Mouse (Mus musculus) kidney, postnatal 36 days (tissue): ENCODE results near the gene Kazald1.
"Not testable (repeated sequence)": the region's sequence is repeated elsewhere in the genome, so short reads cannot be mapped to it uniquely, and the experiment has no call there.

Experiments used
- DNase-seq, 2 experiments: peaks; one replicate each; pipeline ENCODE4 v3.0.0; 2021 to 2022; ENCODE audit warnings: mixed read lengths in 2 of 2

Kazald1 gene

GRCm38 (mm10) chr19:45074580-45075322, at the start of gene Kazald1:
Gene Kazald1, plus strand, starts transcription at chr19:45075241.
- peak; percentile 94 to 97 for DNase-seq

GRCm38 (mm10) chr19:45025937-45026568, 49.0 kb upstream of the Kazald1 start:
- DNase-seq = no peak

- no peak for DNase-seq
Observed at GRCm38 (mm10) chr19:45026958-45027670, 47.9 kb upstream of the Kazald1 start.

GRCm38 (mm10) chr19:45027848-45028247, 47.2 kb upstream of the Kazald1 start:
- DNase-seq = no peak

- DNase-seq = no peak
Observed at GRCm38 (mm10) chr19:45028746-45029145, 46.3 kb upstream of the Kazald1 start.

GRCm38 (mm10) chr19:45029571-45029970, 45.5 kb upstream of the Kazald1 start:
- DNase-seq = no peak

- peak; percentile 62 to 87 for DNase-seq
Observed at GRCm38 (mm10) chr19:45030111-45030510, 44.9 kb upstream of the Kazald1 start.

GRCm38 (mm10) chr19:45030746-45031693, 44.0 kb upstream of the Kazald1 start:
- peak; percentile 89 to 91 for DNase-seq

GRCm38 (mm10) chr19:45031780-45032179, 43.3 kb upstream of the Kazald1 start:
- peak; percentile 81 to 87 for DNase-seq

GRCm38 (mm10) chr19:45032570-45033332, 42.3 kb upstream of the Kazald1 start:
- peak in 1 of 2 experiments; percentile 49 for DNase-seq

GRCm38 (mm10) chr19:45036867-45037266, 38.2 kb upstream of the Kazald1 start:
- peak in 1 of 2 experiments; percentile 81 for DNase-seq

GRCm38 (mm10) chr19:45038198-45038597, 36.8 kb upstream of the Kazald1 start:
- DNase-seq = not testable (repeated sequence)

- DNase-seq = no peak
Observed at GRCm38 (mm10) chr19:45040214-45040613, 34.8 kb upstream of the Kazald1 start.

GRCm38 (mm10) chr19:45044389-45044927, 30.6 kb upstream of the Kazald1 start:
- no peak for DNase-seq

GRCm38 (mm10) chr19:45045236-45045635, 29.8 kb upstream of the Kazald1 start:
- DNase-seq = no peak

- DNase-seq = no peak
Observed at GRCm38 (mm10) chr19:45045651-45046050, 29.4 kb upstream of the Kazald1 start, which contains the start of gene Pdzd7. Gene Pdzd7, minus strand, starts transcription at chr19:45045717.

- peak; percentile 93 to 94 for DNase-seq
Observed at GRCm38 (mm10) chr19:45046523-45047321, 28.3 kb upstream of the Kazald1 start.

GRCm38 (mm10) chr19:45047417-45047934, 27.6 kb upstream of the Kazald1 start, which contains the start of gene Sfxn3:
Gene Sfxn3, plus strand, starts transcription at chr19:45047503.
- DNase-seq = peak; percentile 95 to 96

GRCm38 (mm10) chr19:45047935-45048643, 27.0 kb upstream of the Kazald1 start:
- DNase-seq = peak; percentile 51 to 57
